Mouse (Mus musculus) embryonic facial prominence, embryonic 10.5 days (tissue): ENCODE data around the gene Ppm1h. TPM values are rescaled to one million over a fixed set of nuclear protein-coding genes. Genes with fewer than 3 reads are reported as not detected.
A peak's percentile ranks its signal among the peaks of the same experiment; 100 is the strongest.

ENCODE experiments used
- DNase-seq: peaks from one replicate; pipeline ENCODE4 v3.0.0-alpha.2; 2017; ENCODE audit warnings: low spot score
- H3K27ac ChIP-seq: fragments of 300-500 bp; sonication (generic); replicated peaks from 2 replicates; pipeline ENCODE4 v1.5.1; 2016; ENCODE audit warnings: mild to moderate bottlenecking
- H3K27me3 ChIP-seq: fragments of 300-500 bp; sonication (generic); replicated peaks from 2 replicates; pipeline ENCODE4 v1.6.1; 2016; ENCODE audit warnings: low read depth, mild to moderate bottlenecking; ENCODE audit not compliant: poor library complexity, severe bottlenecking
- H3K36me3 ChIP-seq: fragments of 300-500 bp; sonication (generic); replicated peaks from 2 replicates; pipeline ENCODE4 v1.6.1; 2016; ENCODE audit warnings: mild to moderate bottlenecking, moderate library complexity
- H3K4me1 ChIP-seq: fragments of 300-500 bp; sonication (generic); 2 replicates; pipeline ENCODE4 v1.6.1; 2016
- H3K4me3 ChIP-seq: fragments of 300-500 bp; sonication (generic); 2 replicates; pipeline ENCODE4 v1.5.1; 2016; ENCODE audit warnings: mild to moderate bottlenecking, moderate library complexity
- H3K9me3 ChIP-seq: fragments of 300-500 bp; sonication (generic); 2 replicates; pipeline ENCODE4 v1.6.1; 2016; ENCODE audit warnings: mild to moderate bottlenecking
- WGBS: fragments of 180-500 bp; shearing (Covaris S2); methylation state at CpG from one replicate; pipeline ENCODE4 v1.1.7; 2016; 5-methylcytosine and 5-hydroxymethylcytosine counted together
- polyA plus RNA-seq: library from polyadenylated mRNA; unstranded; fragments of >200 nt; fragmentation: Nextera tagmentation; extraction: Ambion mirVana; gene quantifications from 2 replicates; pipeline ENCODE4 v1.2.1, GENCODE M21; 2016

Gene Ppm1h
- polyA plus RNA-seq, 1 experiment from 2014 or later, result 3.9 TPM

- Histone ChIP-seq H3K4me3 (no peak overlapping the region), H3K27ac (peak overlapping the region; percentile 40; the same call in 1 of the 2 replicates), H3K27me3 (no peaks in the 10 kb centered on the region), H3K9me3 (no peaks in the 10 kb centered on the region), H3K4me1 (peaks cover 18% of the 10 kb centered on the region), H3K36me3 (no peaks in the 10 kb centered on the region)
- DNase-seq, result no peak
- 81% methylated on average over 17 of the region's 17 CpGs for WGBS
These were observed 183.9 kb downstream of the Ppm1h start for GRCm38 (mm10) chr10:122862386-122863023.

- Histone ChIP-seq H3K27me3 (no peaks in the 10 kb centered on the region), H3K27ac (peak overlapping the region; percentile 31; the same call in 1 of the 2 replicates), H3K4me3 (no peak overlapping the region), H3K9me3 (no peaks in the 10 kb centered on the region), H3K36me3 (no peaks in the 10 kb centered on the region), H3K4me1 (peaks cover 21% of the 10 kb centered on the region)
- WGBS, result 46% methylated on average over 8 of the region's 8 CpGs
- DNase-seq, result peak; percentile 55
These were observed 191.4 kb downstream of the Ppm1h start for GRCm38 (mm10) chr10:122869865-122870503.

- Histone ChIP-seq H3K27ac (peak overlapping the region; percentile 52), H3K36me3 (no peaks in the 10 kb centered on the region), H3K4me1 (peaks cover 21% of the 10 kb centered on the region), H3K4me3 (no peak overlapping the region), H3K9me3 (no peaks in the 10 kb centered on the region), H3K27me3 (no peaks in the 10 kb centered on the region)
- 78% methylated on average over 3 of the region's 3 CpGs for WGBS
- no peak for DNase-seq
These were observed 192.4 kb downstream of the Ppm1h start for GRCm38 (mm10) chr10:122870848-122871494.

GRCm38 (mm10) chr10:122872720-122873119 lies 194.2 kb downstream of the Ppm1h start:
- DNase-seq, result no peak
- 93% methylated on average over 8 of the region's 8 CpGs for WGBS
- Histone ChIP-seq H3K4me3 (no peak overlapping the region), H3K27ac (no peak overlapping the region), H3K27me3 (no peaks in the 10 kb centered on the region), H3K36me3 (no peaks in the 10 kb centered on the region), H3K9me3 (no peaks in the 10 kb centered on the region), H3K4me1 (peaks cover 27% of the 10 kb centered on the region)

GRCm38 (mm10) chr10:122876964-122877363 lies 198.4 kb downstream of the Ppm1h start:
- Histone ChIP-seq H3K4me3 (no peak overlapping the region), H3K4me1 (peaks cover 16% of the 10 kb centered on the region), H3K27ac (no peak overlapping the region), H3K36me3 (no peaks in the 10 kb centered on the region), H3K9me3 (no peaks in the 10 kb centered on the region), H3K27me3 (no peaks in the 10 kb centered on the region)
- 86% methylated on average over 4 of the region's 4 CpGs for WGBS
- no peak for DNase-seq

- peaks cover 19% of the 10 kb centered on the region for H3K4me1 ChIP-seq
- H3K36me3 ChIP-seq, result no peaks in the 10 kb centered on the region
- WGBS, result 74% methylated on average over 2 of the region's 2 CpGs
- DNase-seq, result no peak
- no peaks in the 10 kb centered on the region for H3K9me3 ChIP-seq
- no peak overlapping the region for H3K4me3 ChIP-seq
- 0 out of 2 replicates have a peak overlapping the region, but pooled peaks have one; percentile 7 for H3K27ac ChIP-seq
- H3K27me3 ChIP-seq, result no peaks in the 10 kb centered on the region
These were observed 198.9 kb downstream of the Ppm1h start for GRCm38 (mm10) chr10:122877436-122877835.

GRCm38 (mm10) chr10:122881456-122881855 lies 202.9 kb downstream of the Ppm1h start:
- Histone ChIP-seq H3K4me1 (peaks cover 57% of the 10 kb centered on the region), H3K27ac (no peak overlapping the region; the same call in 1 of the 2 replicates), H3K27me3 (no peaks in the 10 kb centered on the region), H3K36me3 (no peaks in the 10 kb centered on the region), H3K9me3 (no peaks in the 10 kb centered on the region), H3K4me3 (no peak overlapping the region)
- DNase-seq, result no peak
- WGBS, result 87% methylated on average over 10 of the region's 10 CpGs

GRCm38 (mm10) chr10:122882614-122883013 lies 204.1 kb downstream of the Ppm1h start:
- no peaks in the 10 kb centered on the region for H3K27me3 ChIP-seq
- 80% methylated on average over 4 of the region's 4 CpGs for WGBS
- peaks cover 63% of the 10 kb centered on the region for H3K4me1 ChIP-seq
- H3K4me3 ChIP-seq, result no peak overlapping the region
- H3K9me3 ChIP-seq, result no peaks in the 10 kb centered on the region
- no peaks in the 10 kb centered on the region for H3K36me3 ChIP-seq
- DNase-seq, result no peak
- H3K27ac ChIP-seq, result peak overlapping the region; percentile 92

GRCm38 (mm10) chr10:122883823-122884743 lies 205.5 kb downstream of the Ppm1h start:
- Histone ChIP-seq H3K4me3 (peak overlapping the region; percentile 21; the same call in 1 of the 2 replicates), H3K27me3 (no peaks in the 10 kb centered on the region), H3K36me3 (no peaks in the 10 kb centered on the region), H3K27ac (peak overlapping the region; percentile 92), H3K9me3 (no peaks in the 10 kb centered on the region), H3K4me1 (peaks cover 65% of the 10 kb centered on the region)
- peak; percentile 75 for DNase-seq
- WGBS, result 14% methylated on average over 15 of the region's 15 CpGs

GRCm38 (mm10) chr10:122885301-122885700 lies 206.7 kb downstream of the Ppm1h start:
- H3K27ac ChIP-seq, result peak overlapping the region; percentile 92; the same call in 1 of the 2 replicates
- H3K36me3 ChIP-seq, result no peaks in the 10 kb centered on the region
- H3K27me3 ChIP-seq, result no peaks in the 10 kb centered on the region
- no peaks in the 10 kb centered on the region for H3K9me3 ChIP-seq
- DNase-seq, result no peak
- H3K4me3 ChIP-seq, result no peak overlapping the region
- WGBS, result 84% methylated on average over 5 of the region's 5 CpGs
- peaks cover 74% of the 10 kb centered on the region for H3K4me1 ChIP-seq

GRCm38 (mm10) chr10:122886055-122886915 lies 207.7 kb downstream of the Ppm1h start:
- no peaks in the 10 kb centered on the region for H3K9me3 ChIP-seq
- no peaks in the 10 kb centered on the region for H3K27me3 ChIP-seq
- H3K4me3 ChIP-seq, result peak overlapping the region; percentile 45
- peaks cover 76% of the 10 kb centered on the region for H3K4me1 ChIP-seq
- no peaks in the 10 kb centered on the region for H3K36me3 ChIP-seq
- peak; percentile 81 for DNase-seq
- 5% methylated on average over 26 of the region's 26 CpGs for WGBS
- peak overlapping the region; percentile 93 for H3K27ac ChIP-seq
